Mouse (Mus musculus): ENCODE data around the gene Col25a1. TPM values are rescaled to one million over a fixed set of nuclear protein-coding genes. Genes with fewer than 3 reads are reported as not detected.

The Col25a1 gene
- polyA plus RNA-seq (2015; fragmentation: Nextera tagmentation; extraction: Ambion mirVana) = 7.0 and 7.7 TPM in 2 replicates

DNA sequence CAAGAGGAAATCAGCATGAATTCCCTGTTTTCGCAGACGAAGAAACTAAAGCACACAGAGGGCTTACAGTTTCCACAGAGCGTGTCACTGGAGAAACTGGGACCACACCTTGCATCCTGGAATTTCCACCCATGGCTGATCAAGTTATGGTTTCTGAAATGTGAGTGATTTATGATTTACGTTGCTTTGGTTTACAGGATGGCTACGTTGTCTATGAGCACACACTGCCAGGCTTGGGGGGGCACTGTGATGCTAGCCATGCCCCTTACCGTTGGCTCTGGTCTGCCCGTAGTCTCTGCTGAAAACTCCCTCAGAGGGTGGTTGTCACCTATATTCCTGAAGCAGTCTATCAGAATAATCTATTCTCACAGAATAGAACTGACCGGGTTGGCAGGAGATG, at the start of gene Col25a1:
Col25a1 (plus strand) TSS at position 301 of the 400 bp plus-strand sequence.
- no peaks in the 10 kb centered on the region for H3K27me3 ChIP-seq (replicated peaks; ENCODE audit: insufficient read depth, low read length)
- H3K36me3 ChIP-seq (ENCODE audit: insufficient read depth, low read length) = no peaks in the 10 kb centered on the region
- WGBS = 87% methylated on average over 8 of the region's 8 CpGs
- no peak within 1 kb of the TSS for H3K27ac ChIP-seq (ENCODE audit: low read length)
- ATAC-seq (no peak), DNase-seq (ENCODE audit: low spot score) (no peak)
- H3K4me3 ChIP-seq (ENCODE audit: low read depth, low read length) = no peak within 1 kb of the TSS
- no peaks in the 10 kb centered on the region for H3K4me1 ChIP-seq (ENCODE audit: insufficient read depth, low read depth, low read length)
- H3K9me3 ChIP-seq (ENCODE audit: low read length) = no peaks in the 10 kb centered on the region
- H3K9ac ChIP-seq (replicated peaks; ENCODE audit: low read depth) = no peak within 1 kb of the TSS
- no peak for TF ChIP-seq CTCF (IDR thresholded peaks at IDR 0.05)
- no peak for TF ChIP-seq EP300 (IDR thresholded peaks at IDR 0.05)
- H3K4me2 ChIP-seq (replicated peaks; ENCODE audit: low read depth, low read length) = no peak within 1 kb of the TSS

DNA sequence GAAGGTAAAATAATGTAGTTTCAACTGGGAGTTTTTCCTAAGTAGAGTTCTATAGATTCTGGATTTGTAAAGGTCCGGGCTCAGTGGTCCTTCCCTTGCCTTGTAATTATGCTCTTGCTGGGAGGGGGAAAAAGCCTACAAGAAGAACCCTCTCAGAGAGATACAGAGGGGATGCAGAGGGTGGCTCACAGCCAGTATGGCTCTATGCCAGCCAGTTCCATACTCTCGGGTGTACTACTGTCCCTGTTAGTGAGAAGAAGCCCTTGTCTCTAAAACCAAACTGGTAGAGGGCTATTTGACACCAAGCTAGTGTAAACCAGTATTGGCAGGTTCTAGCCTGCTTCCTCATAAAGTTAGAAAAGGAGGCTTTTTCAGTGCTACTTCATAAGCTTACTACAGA, 48.0 kb upstream of the Col25a1 start:
- no peaks in the 10 kb centered on the region for H3K27me3 ChIP-seq (replicated peaks; ENCODE audit: insufficient read depth, low read length)
- no peak for DNase-seq (ENCODE audit: low spot score)
- 38% methylated on average over 2 of the region's 2 CpGs for WGBS

DNA sequence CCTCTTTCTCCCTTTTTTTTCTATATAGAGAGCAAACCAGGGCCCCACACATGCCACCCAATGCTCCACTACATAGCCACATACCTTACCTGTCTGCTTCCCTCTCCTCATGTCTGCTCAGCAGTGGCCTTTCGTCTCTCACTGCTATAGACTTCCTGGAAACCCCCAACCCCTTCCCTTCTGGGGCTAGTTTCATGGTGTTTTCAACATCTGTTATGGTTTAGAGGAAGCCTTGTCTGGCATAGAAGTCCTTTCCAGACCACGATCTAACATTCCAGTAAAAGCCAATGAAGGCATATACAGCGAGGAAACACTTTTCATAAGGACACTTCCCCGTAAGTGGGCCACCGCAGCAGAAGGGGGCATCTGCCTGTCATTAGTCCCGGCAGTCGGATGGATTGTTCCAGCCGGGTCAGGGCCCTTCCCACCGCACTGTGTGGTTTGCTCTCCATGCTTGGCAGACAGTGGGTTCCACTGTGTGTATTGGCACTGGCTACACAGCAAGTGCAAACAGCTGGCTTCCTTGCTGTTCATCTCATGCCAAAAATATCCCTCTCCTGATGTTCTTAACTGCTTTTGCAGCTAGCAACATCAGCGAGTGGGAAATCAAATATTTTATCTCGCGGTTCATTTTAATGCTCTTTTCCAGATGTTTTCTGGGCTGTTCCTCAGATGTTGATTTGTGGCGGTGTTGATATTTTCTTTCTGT, 44.8 kb upstream of the Col25a1 start:
- Histone ChIP-seq H3K4me2 (replicated peaks; ENCODE audit: low read depth, low read length) (no peak overlapping the region), H3K27ac (ENCODE audit: low read length) (no peak overlapping the region), H3K4me3 (ENCODE audit: low read depth, low read length) (no peak overlapping the region), H3K36me3 (ENCODE audit: insufficient read depth, low read length) (no peaks in the 10 kb centered on the region), H3K9me3 (ENCODE audit: low read length) (no peaks in the 10 kb centered on the region), H3K4me1 (ENCODE audit: insufficient read depth, low read depth, low read length) (no peaks in the 10 kb centered on the region), H3K9ac (replicated peaks; ENCODE audit: low read depth) (no peak overlapping the region), H3K27me3 (replicated peaks; ENCODE audit: insufficient read depth, low read length) (no peaks in the 10 kb centered on the region)
- DNase-seq (ENCODE audit: low spot score) (peak; percentile 86), ATAC-seq (peak; percentile 92)
- WGBS = 31% methylated on average over 13 of the region's 13 CpGs
- no peak for TF ChIP-seq CTCF (IDR thresholded peaks at IDR 0.05)
- TF ChIP-seq EP300 (IDR thresholded peaks at IDR 0.05) = no peak

More for the DNA sequence above, 48.0 kb upstream of the Col25a1 start:
- no peak overlapping the region for H3K4me2 ChIP-seq (replicated peaks; ENCODE audit: low read depth, low read length)
- no peaks in the 10 kb centered on the region for H3K4me1 ChIP-seq (ENCODE audit: insufficient read depth, low read depth, low read length)
- H3K4me3 ChIP-seq (ENCODE audit: low read depth, low read length) = no peak overlapping the region
- no peak for ATAC-seq
- no peak overlapping the region for H3K27ac ChIP-seq (ENCODE audit: low read length)
- no peak overlapping the region for H3K9ac ChIP-seq (replicated peaks; ENCODE audit: low read depth)
- no peaks in the 10 kb centered on the region for H3K36me3 ChIP-seq (ENCODE audit: insufficient read depth, low read length)
- TF ChIP-seq EP300 (IDR thresholded peaks at IDR 0.05) (no peak), CTCF (IDR thresholded peaks at IDR 0.05) (no peak)
- no peaks in the 10 kb centered on the region for H3K9me3 ChIP-seq (ENCODE audit: low read length)

DNA sequence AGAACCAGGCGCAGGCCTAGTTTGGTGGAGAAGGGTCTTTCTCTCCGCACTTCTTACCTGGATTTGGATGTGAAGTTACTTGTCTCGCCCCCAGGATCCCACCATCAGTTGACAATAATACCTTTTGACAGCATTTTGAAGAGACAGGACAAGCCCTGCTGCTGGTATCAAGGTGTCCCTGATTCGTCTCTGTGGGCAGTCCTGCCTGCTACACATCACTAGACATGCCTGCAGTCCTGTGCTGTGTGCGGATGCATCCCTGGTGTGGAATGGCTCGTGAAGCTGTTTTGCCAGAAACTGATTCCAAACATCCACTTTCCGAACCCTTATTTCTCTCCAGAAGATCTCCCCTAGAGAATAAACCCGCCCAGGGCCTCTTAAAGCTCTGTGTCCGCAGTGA, 43.8 kb upstream of the Col25a1 start:
- ATAC-seq = no peak
- H3K27ac ChIP-seq (ENCODE audit: low read length) = no peak overlapping the region
- WGBS = 81% methylated on average over 9 of the region's 9 CpGs
- no peaks in the 10 kb centered on the region for H3K4me1 ChIP-seq (ENCODE audit: insufficient read depth, low read depth, low read length)
- TF ChIP-seq CTCF (IDR thresholded peaks at IDR 0.05) (no peak), EP300 (IDR thresholded peaks at IDR 0.05) (no peak)
- H3K36me3 ChIP-seq (ENCODE audit: insufficient read depth, low read length) = no peaks in the 10 kb centered on the region
- H3K4me3 ChIP-seq (ENCODE audit: low read depth, low read length) = no peak overlapping the region
- H3K4me2 ChIP-seq (replicated peaks; ENCODE audit: low read depth, low read length) = no peak overlapping the region
- H3K27me3 ChIP-seq (replicated peaks; ENCODE audit: insufficient read depth, low read length) = no peaks in the 10 kb centered on the region
- no peaks in the 10 kb centered on the region for H3K9me3 ChIP-seq (ENCODE audit: low read length)
- no peak for DNase-seq (ENCODE audit: low spot score)
- H3K9ac ChIP-seq (replicated peaks; ENCODE audit: low read depth) = no peak overlapping the region

DNA sequence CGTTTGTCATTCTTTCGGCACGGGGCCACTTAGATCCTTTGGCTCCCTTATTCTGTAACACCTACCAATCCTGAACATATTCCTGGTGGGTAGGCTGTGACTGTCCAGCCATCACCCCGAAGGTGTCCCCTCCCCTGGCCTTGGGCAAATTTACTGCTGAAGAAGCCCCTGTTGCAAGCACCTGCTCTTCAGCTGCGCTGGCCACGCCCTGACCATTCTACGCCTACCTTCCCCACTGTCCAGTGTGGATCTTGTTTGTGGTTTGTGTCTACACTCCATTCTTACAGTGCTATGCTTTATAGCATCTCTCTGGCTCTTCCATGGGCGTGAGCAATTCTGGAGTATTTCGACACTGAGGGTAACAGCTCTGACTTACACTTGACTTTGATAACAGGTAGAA, 42.6 kb upstream of the Col25a1 start:
- WGBS = 83% methylated on average over 9 of the region's 9 CpGs

DNA sequence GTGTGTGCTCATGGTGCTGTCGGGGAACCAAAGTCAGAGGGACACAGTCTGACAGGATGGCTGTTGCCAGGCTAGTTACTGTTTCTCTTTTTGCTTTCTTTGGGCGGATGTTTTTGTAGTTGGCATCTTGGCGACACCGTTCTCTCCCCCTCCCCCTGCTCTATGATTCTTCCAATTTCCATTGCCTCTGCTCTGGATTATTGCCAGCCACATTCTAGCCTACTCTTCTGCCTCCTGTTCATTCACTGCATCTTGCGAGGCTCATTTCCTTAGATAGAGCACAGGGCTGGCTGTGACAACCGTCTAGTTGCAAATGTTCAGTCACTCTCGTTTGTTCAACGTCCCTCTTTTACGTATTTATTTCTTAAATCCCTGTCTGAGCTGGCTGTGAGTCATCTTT, 40.8 kb upstream of the Col25a1 start:
- Histone ChIP-seq H3K27ac (ENCODE audit: low read length) (no peak overlapping the region), H3K9me3 (ENCODE audit: low read length) (no peaks in the 10 kb centered on the region), H3K36me3 (ENCODE audit: insufficient read depth, low read length) (no peaks in the 10 kb centered on the region), H3K9ac (replicated peaks; ENCODE audit: low read depth) (no peak overlapping the region), H3K4me3 (ENCODE audit: low read depth, low read length) (no peak overlapping the region), H3K4me1 (ENCODE audit: insufficient read depth, low read depth, low read length) (no peaks in the 10 kb centered on the region), H3K27me3 (replicated peaks; ENCODE audit: insufficient read depth, low read length) (no peaks in the 10 kb centered on the region), H3K4me2 (replicated peaks; ENCODE audit: low read depth, low read length) (no peak overlapping the region)
- TF ChIP-seq CTCF (IDR thresholded peaks at IDR 0.05) = no peak
- TF ChIP-seq EP300 (IDR thresholded peaks at IDR 0.05) = no peak
- DNase-seq (ENCODE audit: low spot score) = no peak
- WGBS = 70% methylated on average over 9 of the region's 9 CpGs
- no peak for ATAC-seq

More for the DNA sequence above, 42.6 kb upstream of the Col25a1 start:
- Histone ChIP-seq H3K9me3 (ENCODE audit: low read length) (no peaks in the 10 kb centered on the region), H3K27me3 (replicated peaks; ENCODE audit: insufficient read depth, low read length) (no peaks in the 10 kb centered on the region), H3K36me3 (ENCODE audit: insufficient read depth, low read length) (no peaks in the 10 kb centered on the region), H3K4me2 (replicated peaks; ENCODE audit: low read depth, low read length) (no peak overlapping the region), H3K4me1 (ENCODE audit: insufficient read depth, low read depth, low read length) (no peaks in the 10 kb centered on the region), H3K27ac (ENCODE audit: low read length) (no peak overlapping the region), H3K4me3 (ENCODE audit: low read depth, low read length) (no peak overlapping the region), H3K9ac (replicated peaks; ENCODE audit: low read depth) (no peak overlapping the region)
- ATAC-seq (no peak), DNase-seq (ENCODE audit: low spot score) (no peak)
- TF ChIP-seq CTCF (IDR thresholded peaks at IDR 0.05) (no peak), EP300 (IDR thresholded peaks at IDR 0.05) (no peak)

Data from lung, postnatal 0 days (tissue).